Mouse (Mus musculus): ENCODE measurements around the gene 5430427O19Rik. TPM values are rescaled to one million over a fixed set of nuclear protein-coding genes. Genes with fewer than 3 reads are reported as not detected.

Gene 5430427O19Rik
- polyA plus RNA-seq, 1 experiment from 2014 or later, result 0.06 TPM

DNA sequence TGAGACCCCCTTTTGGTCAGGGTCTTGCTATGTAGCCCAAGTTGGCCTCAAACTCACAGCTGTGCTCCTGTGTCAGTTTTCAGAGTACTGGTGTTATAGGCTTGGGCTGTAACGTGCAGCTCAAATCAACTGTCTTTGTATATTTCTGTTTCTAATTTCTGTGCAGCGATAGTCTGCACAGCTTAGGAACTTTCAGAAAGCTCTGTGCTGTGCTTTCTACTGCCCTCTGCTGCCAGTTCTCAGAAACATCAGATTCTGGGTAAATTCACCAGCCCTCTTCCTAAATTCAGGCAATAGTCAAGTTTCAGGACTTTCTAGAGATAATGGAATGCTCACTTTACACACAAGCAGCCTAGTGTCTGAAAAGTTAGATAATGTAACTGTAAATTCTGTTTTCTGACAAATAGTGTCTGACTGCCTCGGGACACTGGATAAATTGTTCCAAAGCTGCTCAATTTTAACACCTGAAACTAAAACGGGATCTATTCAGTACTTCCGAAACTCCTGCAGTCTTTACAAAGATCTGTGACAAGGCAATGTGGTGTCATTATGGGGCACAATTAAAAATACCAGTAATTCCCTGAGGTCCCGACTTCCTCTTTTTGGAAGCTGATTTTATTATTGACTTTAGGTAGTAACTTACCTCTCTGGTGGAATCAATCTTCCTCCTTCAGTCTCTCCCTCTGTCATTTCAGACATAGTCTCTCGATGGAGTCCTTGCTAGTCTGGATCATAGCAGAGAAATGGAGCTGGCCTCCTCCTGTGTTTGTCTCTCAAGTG, 9.2 kb downstream of the 5430427O19Rik start:
- no peak overlapping the region for H3K4me2 ChIP-seq
- no peak overlapping the region for H3K4me3 ChIP-seq (replicated peaks)
- no peak overlapping the region for H3K9ac ChIP-seq
- 66% methylated on average over 7 of the region's 7 CpGs for WGBS
- no peaks in the 10 kb centered on the region for H3K4me1 ChIP-seq
- H3K36me3 ChIP-seq, result no peaks in the 10 kb centered on the region
- ATAC-seq (replicated peaks; ENCODE audit: low FRiP score), result 0 out of 2 replicates have a peak, but pooled peaks have one; percentile 33
- H3K27ac ChIP-seq, result no peak overlapping the region
- H3K27me3 ChIP-seq, result peaks cover 3% of the 10 kb centered on the region; the same call in 1 of the 2 replicates
- H3K9me3 ChIP-seq (replicated peaks), result no peaks in the 10 kb centered on the region

DNA sequence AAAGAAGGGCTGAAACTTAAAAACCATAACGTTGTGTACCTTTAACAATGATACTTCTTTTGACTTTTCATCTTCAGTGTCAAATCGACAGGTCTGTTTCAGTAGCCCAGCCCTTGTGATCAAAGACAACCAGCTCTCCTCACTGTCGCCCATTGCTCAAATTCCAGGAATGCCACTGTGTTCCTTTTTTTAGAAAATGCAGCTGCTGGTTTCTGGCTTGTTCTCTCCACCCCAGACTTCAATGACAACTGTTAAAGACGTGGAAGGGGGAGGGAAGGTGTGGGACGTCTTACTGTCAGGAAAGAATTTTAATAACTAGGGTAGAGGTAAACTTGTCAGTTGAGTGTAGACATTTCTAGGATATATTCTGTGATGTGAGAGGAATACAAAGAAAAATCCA, 16.5 kb downstream of the 5430427O19Rik start:
- no peaks in the 10 kb centered on the region for H3K36me3 ChIP-seq
- no peaks in the 10 kb centered on the region for H3K4me1 ChIP-seq
- no peak overlapping the region for H3K4me2 ChIP-seq
- no peak overlapping the region for H3K27ac ChIP-seq
- H3K9ac ChIP-seq, result no peak overlapping the region
- ATAC-seq (replicated peaks; ENCODE audit: low FRiP score), result no peak
- no peaks in the 10 kb centered on the region for H3K9me3 ChIP-seq (replicated peaks)
- H3K27me3 ChIP-seq, result no peaks in the 10 kb centered on the region
- no peak overlapping the region for H3K4me3 ChIP-seq (replicated peaks)
- WGBS, result 46% methylated on average over 5 of the region's 5 CpGs

DNA sequence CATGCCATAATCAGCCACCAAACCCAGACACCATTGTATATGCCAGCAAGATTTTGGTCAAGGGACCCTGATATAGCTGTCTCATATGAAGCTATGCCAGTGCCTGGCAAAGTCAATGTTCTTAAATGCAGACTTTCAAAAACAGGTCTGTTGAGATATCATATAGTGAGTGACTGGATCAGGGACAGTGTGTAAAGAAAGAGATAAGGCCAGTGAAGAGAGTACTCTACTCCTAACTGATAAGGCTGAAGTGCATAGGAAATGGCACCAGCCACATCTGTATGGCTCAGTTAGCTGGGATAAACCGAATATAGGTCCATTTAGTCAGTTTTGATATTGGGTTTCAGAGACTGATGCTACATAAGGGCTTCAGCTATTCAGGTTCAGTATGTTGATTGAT, 31.0 kb downstream of the 5430427O19Rik start:
- ATAC-seq (replicated peaks; ENCODE audit: low FRiP score), result no peak
- no peaks in the 10 kb centered on the region for H3K9me3 ChIP-seq (replicated peaks)
- 71% methylated on average over 1 of the region's 1 CpGs for WGBS
- no peak overlapping the region for H3K9ac ChIP-seq
- no peaks in the 10 kb centered on the region for H3K27me3 ChIP-seq
- no peaks in the 10 kb centered on the region for H3K36me3 ChIP-seq
- no peaks in the 10 kb centered on the region for H3K4me1 ChIP-seq
- no peak overlapping the region for H3K27ac ChIP-seq
- no peak overlapping the region for H3K4me2 ChIP-seq
- no peak overlapping the region for H3K4me3 ChIP-seq (replicated peaks)

DNA sequence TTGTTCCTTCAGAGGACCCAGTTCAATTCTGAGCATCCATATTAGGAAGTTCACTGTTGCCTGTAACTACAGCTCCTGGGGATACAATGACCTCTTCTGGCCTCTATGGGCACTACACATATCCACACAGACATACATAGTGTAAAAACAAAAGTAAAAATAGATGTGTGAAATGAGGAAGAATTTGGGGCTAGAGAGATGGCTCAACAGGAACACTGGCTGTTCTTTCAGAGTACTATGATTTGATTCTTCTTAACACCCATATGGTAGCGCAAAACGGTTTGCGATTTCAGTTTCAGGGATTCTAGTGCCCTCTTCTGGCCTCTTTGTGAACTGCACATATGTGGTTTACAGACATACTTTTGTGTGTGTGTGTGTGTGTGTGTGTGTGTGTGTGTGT, 48.9 kb downstream of the 5430427O19Rik start:
- H3K9me3 ChIP-seq (replicated peaks), result no peaks in the 10 kb centered on the region
- no peak overlapping the region for H3K9ac ChIP-seq
- 40% methylated on average over 3 of the region's 3 CpGs for WGBS
- H3K4me3 ChIP-seq (replicated peaks), result no peak overlapping the region
- H3K4me1 ChIP-seq, result no peaks in the 10 kb centered on the region
- no peaks in the 10 kb centered on the region for H3K36me3 ChIP-seq
- no peak for ATAC-seq (replicated peaks; ENCODE audit: low FRiP score)
- H3K4me2 ChIP-seq, result no peak overlapping the region
- H3K27me3 ChIP-seq, result no peaks in the 10 kb centered on the region
- H3K27ac ChIP-seq, result no peak overlapping the region

DNA sequence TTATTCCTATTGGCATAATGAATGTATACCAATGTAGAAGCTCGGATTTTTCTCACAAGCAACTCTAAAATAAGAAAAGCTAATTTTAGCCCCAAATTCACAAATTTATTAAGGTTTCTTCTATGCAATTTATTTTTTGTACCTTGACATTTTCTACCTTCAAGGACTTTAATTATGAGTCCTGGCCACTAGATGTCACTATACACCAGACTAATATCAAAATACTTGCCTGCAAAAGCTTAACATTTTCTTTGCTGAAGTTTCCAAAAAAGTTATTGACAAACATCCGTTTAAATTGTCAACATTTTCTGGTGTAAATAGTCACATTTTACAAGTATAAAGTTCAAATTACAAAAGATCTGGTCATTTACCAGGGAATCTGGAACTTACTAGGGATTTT, 62.8 kb downstream of the 5430427O19Rik start:
- H3K4me1 ChIP-seq, result no peaks in the 10 kb centered on the region
- H3K9me3 ChIP-seq (replicated peaks), result no peaks in the 10 kb centered on the region
- no peak for ATAC-seq (replicated peaks; ENCODE audit: low FRiP score)
- H3K4me2 ChIP-seq, result no peak overlapping the region
- H3K4me3 ChIP-seq (replicated peaks), result no peak overlapping the region
- no peak overlapping the region for H3K9ac ChIP-seq
- no peaks in the 10 kb centered on the region for H3K36me3 ChIP-seq
- no peak overlapping the region for H3K27ac ChIP-seq
- 17% methylated on average over 2 of the region's 2 CpGs for WGBS
- H3K27me3 ChIP-seq, result no peaks in the 10 kb centered on the region

Other genes starting within 250 kb of the 5430427O19Rik start
- 33.5 and 34.6 TPM in 2 replicates for gene Gk, start 93.5 kb upstream of the 5430427O19Rik start, polyA plus RNA-seq (2015; fragmentation: Nextera tagmentation; extraction: Ambion mirVana)
- gene Samt3, start 173.8 kb downstream of the 5430427O19Rik start, polyA plus RNA-seq (2015; fragmentation: Nextera tagmentation; extraction: Ambion mirVana), result not detected in 2 replicates

All from kidney, embryonic 15.5 days (tissue).